Mouse (Mus musculus) liver, embryonic 15.5 days (tissue): ENCODE measurements around the gene Ugdh. TPM values are rescaled to one million over a fixed set of nuclear protein-coding genes. Genes with fewer than 3 reads are reported as not detected.
A peak's percentile ranks its signal among the peaks of the same experiment; 100 is the strongest.

Experiments used
- ATAC-seq: fragments of 200-750 bp; cut with Nextera tagmentation; 2 replicates; pipeline ENCODE4 v1.8.0; 2017; ENCODE audit warnings: moderate number of reproducible peaks, mild to moderate bottlenecking, moderate library complexity; ENCODE audit not compliant: insufficient read depth
- H3K27ac ChIP-seq: fragments of 300-500 bp; sonication (generic); replicated peaks from 2 replicates; pipeline ENCODE4 v1.5.1; 2015; ENCODE audit warnings: mild to moderate bottlenecking, inconsistent platforms
- H3K27me3 ChIP-seq: fragments of 300-500 bp; sonication (generic); 2 replicates; pipeline ENCODE4 v1.6.1; 2015; ENCODE audit warnings: mild to moderate bottlenecking, inconsistent platforms
- H3K36me3 ChIP-seq: fragments of 300-500 bp; sonication (generic); replicated peaks from 2 replicates; pipeline ENCODE4 v1.6.1; 2015; ENCODE audit warnings: moderate library complexity, mild to moderate bottlenecking, inconsistent platforms
- H3K4me1 ChIP-seq: fragments of 300-500 bp; sonication (generic); replicated peaks from 2 replicates; pipeline ENCODE4 v1.6.1; 2015; ENCODE audit warnings: inconsistent platforms
- H3K4me2 ChIP-seq: fragments of 300-500 bp; sonication (generic); 2 replicates; pipeline ENCODE4 v1.6.1; 2015; ENCODE audit warnings: moderate library complexity, mild to moderate bottlenecking, inconsistent platforms
- H3K4me3 ChIP-seq: fragments of 300-500 bp; sonication (generic); replicated peaks from 2 replicates; pipeline ENCODE4 v1.5.1; 2015; ENCODE audit warnings: mild to moderate bottlenecking, inconsistent platforms
- H3K9ac ChIP-seq: fragments of 300-500 bp; sonication (generic); 2 replicates; pipeline ENCODE4 v1.6.1; 2015; ENCODE audit warnings: moderate library complexity, mild to moderate bottlenecking, inconsistent platforms
- H3K9me3 ChIP-seq: fragments of 300-500 bp; sonication (generic); replicated peaks from 2 replicates; pipeline ENCODE4 v1.6.1; 2016; ENCODE audit warnings: inconsistent platforms
- WGBS: fragments of 180-500 bp; shearing (Covaris S2); methylation state at CpG from one replicate; pipeline ENCODE4 v1.1.7; 2015; ENCODE audit warnings: mixed read lengths; ENCODE audit not compliant: insufficient replicate concordance; 5-methylcytosine and 5-hydroxymethylcytosine counted together
- polyA plus RNA-seq: library from polyadenylated mRNA; unstranded; fragments of >200 nt; fragmentation: Nextera tagmentation; extraction: Ambion mirVana; gene quantifications from 2 replicates; pipeline ENCODE4 v1.2.1, GENCODE M21; 2015

The Ugdh gene
- polyA plus RNA-seq, 1 experiment from 2014 or later = 18.5 TPM

DNA sequence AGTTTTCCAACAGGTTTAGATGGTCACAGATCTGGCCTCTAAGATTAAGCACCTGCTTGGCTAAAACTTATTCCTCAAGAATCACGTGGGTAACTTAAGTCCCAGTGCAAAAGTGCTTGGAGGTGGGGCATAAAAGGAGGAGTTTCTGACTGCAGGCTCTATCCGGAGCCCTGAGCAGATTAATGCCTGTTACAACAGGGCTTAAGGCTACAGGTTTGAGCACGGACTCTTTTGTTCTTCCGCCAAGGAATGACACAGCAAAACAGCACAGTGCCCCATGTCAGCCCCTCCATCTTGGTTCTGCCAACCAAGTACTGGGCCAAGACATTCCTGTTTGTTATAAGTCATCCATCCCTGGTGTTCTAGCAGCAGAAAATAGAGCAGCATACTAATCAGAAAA lies 7.4 kb downstream of the Ugdh start:
- Histone ChIP-seq H3K36me3 (peaks cover 5% of the 10 kb centered on the region), H3K27ac (no peak overlapping the region), H3K4me2 (no peak overlapping the region), H3K9me3 (no peaks in the 10 kb centered on the region), H3K9ac (no peak overlapping the region), H3K27me3 (no peaks in the 10 kb centered on the region), H3K4me3 (no peak overlapping the region), H3K4me1 (peaks cover 4% of the 10 kb centered on the region)
- ATAC-seq = no peak
- 42% methylated on average over 4 of the region's 4 CpGs for WGBS

DNA sequence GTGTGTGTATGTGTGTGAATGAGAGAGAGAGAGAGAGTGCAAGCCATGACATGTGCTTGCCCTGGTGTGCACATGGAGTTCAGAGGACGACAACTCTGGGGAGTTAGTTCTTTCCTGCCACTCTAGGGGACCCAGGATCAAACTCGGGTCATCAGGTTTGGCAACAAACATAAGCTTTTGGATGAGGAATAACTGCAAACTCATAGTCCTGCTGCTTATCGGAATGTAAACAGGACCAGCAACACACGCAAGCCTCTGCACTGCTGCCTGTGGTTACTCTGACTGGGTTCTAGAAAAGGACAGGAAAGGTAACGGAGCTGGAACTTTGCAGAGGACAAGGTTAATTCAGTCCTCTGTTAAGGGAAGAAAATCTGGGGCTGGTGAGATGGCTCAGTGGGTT lies 10.5 kb downstream of the Ugdh start:
- Histone ChIP-seq H3K9ac (no peak overlapping the region), H3K27me3 (no peaks in the 10 kb centered on the region), H3K4me2 (no peak overlapping the region), H3K36me3 (peaks cover 15% of the 10 kb centered on the region), H3K27ac (no peak overlapping the region), H3K4me1 (peaks cover 13% of the 10 kb centered on the region), H3K4me3 (no peak overlapping the region), H3K9me3 (no peaks in the 10 kb centered on the region)
- 66% methylated on average over 5 of the region's 5 CpGs for WGBS
- no peak for ATAC-seq

DNA sequence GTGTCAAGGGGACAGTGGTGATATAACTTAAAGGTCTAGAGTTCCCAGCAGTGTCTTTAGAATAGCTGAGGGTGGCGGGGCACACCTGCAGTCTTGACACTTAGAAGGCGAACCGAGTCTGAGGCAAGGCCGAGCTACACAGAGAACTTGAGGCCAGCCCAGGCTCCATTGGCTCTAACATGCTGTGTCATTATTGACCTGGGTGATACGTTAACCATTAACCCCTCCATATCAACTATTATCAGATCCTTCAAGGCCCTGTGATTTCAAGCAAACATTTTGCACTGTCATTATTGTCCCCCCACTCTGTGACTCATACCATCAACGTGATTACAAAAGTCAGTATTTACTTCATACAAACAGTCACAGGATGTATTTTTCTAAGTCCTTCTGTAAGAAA lies 11.5 kb downstream of the Ugdh start:
- no peaks in the 10 kb centered on the region for H3K27me3 ChIP-seq
- H3K9me3 ChIP-seq = no peaks in the 10 kb centered on the region
- no peak overlapping the region for H3K27ac ChIP-seq
- H3K4me1 ChIP-seq = peaks cover 19% of the 10 kb centered on the region
- ATAC-seq = no peak
- H3K36me3 ChIP-seq = peaks cover 15% of the 10 kb centered on the region
- no peak overlapping the region for H3K4me3 ChIP-seq
- no peak overlapping the region for H3K4me2 ChIP-seq
- 47% methylated on average over 6 of the region's 6 CpGs for WGBS
- no peak overlapping the region for H3K9ac ChIP-seq

DNA sequence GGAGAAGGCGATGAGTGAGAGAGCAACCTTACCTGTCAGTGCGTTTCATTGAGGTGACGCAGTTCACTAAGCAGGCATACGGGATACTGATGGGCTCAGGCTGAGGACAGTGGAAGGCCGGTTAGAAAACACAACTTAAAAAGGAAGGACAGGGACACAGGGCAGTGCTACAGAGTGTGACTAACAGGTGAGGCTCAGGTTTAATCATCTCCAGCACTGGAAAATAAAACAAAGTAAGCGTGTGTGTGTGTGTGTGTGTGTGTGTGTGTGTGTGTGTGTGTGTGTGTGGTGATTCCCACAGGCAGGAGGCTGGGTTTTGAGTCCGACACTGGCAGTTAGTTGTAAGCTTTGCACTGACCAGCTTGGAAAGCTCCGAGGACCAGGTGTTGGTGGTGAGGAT lies 12.9 kb downstream of the Ugdh start:
- no peaks in the 10 kb centered on the region for H3K27me3 ChIP-seq
- no peak overlapping the region for H3K4me2 ChIP-seq
- H3K9ac ChIP-seq = no peak overlapping the region
- no peaks in the 10 kb centered on the region for H3K9me3 ChIP-seq
- no peak overlapping the region for H3K4me3 ChIP-seq
- WGBS = 81% methylated on average over 8 of the region's 8 CpGs
- ATAC-seq = no peak
- H3K27ac ChIP-seq = no peak overlapping the region
- peaks cover 23% of the 10 kb centered on the region for H3K4me1 ChIP-seq
- H3K36me3 ChIP-seq = peaks cover 15% of the 10 kb centered on the region

DNA sequence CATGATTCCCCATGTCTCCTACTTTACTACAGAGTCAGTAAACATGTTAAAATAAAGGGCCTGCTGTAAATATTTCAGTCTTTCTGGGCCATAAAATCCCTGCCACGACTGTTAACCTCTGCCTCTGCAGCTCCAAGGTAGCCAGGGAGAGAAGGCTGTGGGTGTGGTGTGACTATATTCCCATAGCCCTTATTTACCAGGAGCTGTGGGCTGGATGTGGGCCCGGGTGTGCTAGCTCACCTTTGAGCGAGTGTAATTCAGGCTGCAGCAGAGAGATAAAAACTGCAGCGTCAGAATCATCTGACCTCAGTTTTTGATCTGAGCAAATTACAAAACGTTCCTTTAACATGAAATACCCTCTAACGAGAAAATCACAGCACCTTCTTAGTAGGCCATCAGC lies 14.9 kb downstream of the Ugdh start:
- no peak overlapping the region for H3K9ac ChIP-seq
- peaks cover 31% of the 10 kb centered on the region for H3K4me1 ChIP-seq
- ATAC-seq = peak; percentile 51; the same call in 1 of the 2 replicates
- 25% methylated on average over 6 of the region's 6 CpGs for WGBS
- no peak overlapping the region for H3K27ac ChIP-seq
- H3K36me3 ChIP-seq = peaks cover 15% of the 10 kb centered on the region
- no peak overlapping the region for H3K4me2 ChIP-seq
- no peaks in the 10 kb centered on the region for H3K27me3 ChIP-seq
- H3K9me3 ChIP-seq = no peaks in the 10 kb centered on the region
- no peak overlapping the region for H3K4me3 ChIP-seq

DNA sequence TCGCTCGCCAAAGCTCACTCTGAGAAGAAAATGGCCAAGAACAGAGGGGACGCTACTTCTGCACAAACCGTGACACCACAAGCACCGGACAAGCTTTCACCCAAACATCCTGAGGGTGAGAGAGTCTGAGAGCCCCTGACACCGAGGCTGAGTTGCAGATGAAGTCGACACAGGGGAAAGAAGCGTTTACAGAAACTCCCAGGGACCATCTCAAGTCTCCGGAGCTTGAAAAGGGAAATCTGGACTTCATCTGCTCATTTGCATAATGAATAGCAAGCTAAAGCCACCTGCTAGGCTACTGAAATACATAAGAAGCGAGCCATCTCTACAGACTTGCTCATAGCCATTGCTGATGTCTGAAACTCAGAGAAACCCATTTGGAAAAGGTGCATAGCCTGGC lies 16.6 kb downstream of the Ugdh start:
- H3K27ac ChIP-seq = no peak overlapping the region
- ATAC-seq = no peak
- H3K4me1 ChIP-seq = peaks cover 43% of the 10 kb centered on the region
- peak overlapping the region; percentile 19; the same call in 1 of the 2 replicates for H3K4me2 ChIP-seq
- 80% methylated on average over 10 of the region's 10 CpGs for WGBS
- H3K36me3 ChIP-seq = peaks cover 15% of the 10 kb centered on the region
- no peaks in the 10 kb centered on the region for H3K9me3 ChIP-seq
- H3K9ac ChIP-seq = no peak overlapping the region
- no peak overlapping the region for H3K4me3 ChIP-seq
- no peaks in the 10 kb centered on the region for H3K27me3 ChIP-seq

DNA sequence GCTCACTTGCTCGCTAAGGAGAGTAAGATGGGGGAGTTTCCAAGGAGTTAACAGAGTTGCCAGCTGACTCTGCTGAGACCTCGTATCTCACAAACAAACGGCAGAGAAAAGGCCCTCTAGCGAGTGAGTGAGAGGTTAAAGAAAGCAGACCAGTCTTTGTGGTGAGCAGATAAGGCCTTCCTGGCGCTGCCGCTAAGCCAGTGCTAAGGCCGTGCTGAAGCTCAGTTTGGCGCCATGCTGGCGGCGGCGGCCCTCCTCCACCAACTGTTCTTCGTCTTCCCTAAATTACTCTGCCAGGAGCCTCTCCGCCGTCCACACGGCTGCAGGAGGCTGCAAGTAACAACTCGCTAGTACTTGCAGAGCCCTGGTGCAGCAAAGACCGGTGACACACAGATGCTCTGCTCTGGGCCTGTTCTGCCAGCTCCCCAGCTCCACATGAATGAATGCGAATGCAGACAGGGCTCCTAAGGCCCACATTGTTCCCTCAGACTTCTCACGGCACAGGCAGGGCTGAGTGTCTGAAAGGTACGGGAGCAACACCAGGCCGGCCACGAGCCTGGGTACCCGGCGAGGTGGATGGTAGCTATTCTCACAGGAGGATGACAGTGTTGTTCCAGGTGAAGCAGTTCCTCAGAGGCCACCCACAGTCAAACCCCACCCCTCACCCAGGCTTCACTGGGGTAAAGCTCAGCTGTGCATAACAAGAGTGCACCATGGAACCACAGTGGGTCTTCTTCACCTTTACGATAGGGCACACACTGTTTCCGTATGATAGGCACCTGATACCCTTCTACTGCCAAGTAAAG lies 19.9 kb downstream of the Ugdh start:
- peak overlapping the region; percentile 32; the same call in 1 of the 2 replicates for H3K4me3 ChIP-seq
- H3K36me3 ChIP-seq = peaks cover 10% of the 10 kb centered on the region
- peaks cover 37% of the 10 kb centered on the region for H3K4me1 ChIP-seq
- no peaks in the 10 kb centered on the region for H3K27me3 ChIP-seq
- no peaks in the 10 kb centered on the region for H3K9me3 ChIP-seq
- peak overlapping the region; percentile 50 for H3K9ac ChIP-seq
- peak overlapping the region; percentile 68 for H3K4me2 ChIP-seq
- peak; percentile 95 for ATAC-seq
- WGBS = 28% methylated on average over 26 of the region's 26 CpGs
- peak overlapping the region; percentile 84 for H3K27ac ChIP-seq

DNA sequence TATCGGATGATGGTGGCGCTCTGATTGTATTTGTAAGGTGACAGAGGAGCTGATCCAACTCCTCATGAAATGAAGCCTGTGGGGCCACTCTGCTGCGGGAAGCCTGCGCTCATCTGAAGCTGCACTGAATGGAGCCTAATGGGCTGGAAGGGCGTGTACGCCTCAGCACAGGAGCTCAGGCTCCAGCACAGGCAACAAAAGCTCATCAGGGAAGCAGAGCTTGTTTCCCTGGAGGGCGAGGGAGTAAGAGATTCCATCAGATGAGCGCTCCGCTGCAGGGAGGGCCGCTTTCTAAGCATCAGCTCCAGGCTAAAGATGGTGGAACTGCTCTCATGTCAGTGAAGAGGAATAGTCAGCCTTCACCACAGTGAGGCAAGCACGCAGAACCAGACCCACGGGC lies 27.8 kb downstream of the Ugdh start:
- Histone ChIP-seq H3K4me1 (no peaks in the 10 kb centered on the region), H3K27me3 (no peaks in the 10 kb centered on the region), H3K4me2 (no peak overlapping the region), H3K4me3 (no peak overlapping the region), H3K27ac (no peak overlapping the region), H3K36me3 (peaks cover 71% of the 10 kb centered on the region), H3K9ac (no peak overlapping the region), H3K9me3 (no peaks in the 10 kb centered on the region)
- no peak for ATAC-seq
- 85% methylated on average over 12 of the region's 12 CpGs for WGBS

DNA sequence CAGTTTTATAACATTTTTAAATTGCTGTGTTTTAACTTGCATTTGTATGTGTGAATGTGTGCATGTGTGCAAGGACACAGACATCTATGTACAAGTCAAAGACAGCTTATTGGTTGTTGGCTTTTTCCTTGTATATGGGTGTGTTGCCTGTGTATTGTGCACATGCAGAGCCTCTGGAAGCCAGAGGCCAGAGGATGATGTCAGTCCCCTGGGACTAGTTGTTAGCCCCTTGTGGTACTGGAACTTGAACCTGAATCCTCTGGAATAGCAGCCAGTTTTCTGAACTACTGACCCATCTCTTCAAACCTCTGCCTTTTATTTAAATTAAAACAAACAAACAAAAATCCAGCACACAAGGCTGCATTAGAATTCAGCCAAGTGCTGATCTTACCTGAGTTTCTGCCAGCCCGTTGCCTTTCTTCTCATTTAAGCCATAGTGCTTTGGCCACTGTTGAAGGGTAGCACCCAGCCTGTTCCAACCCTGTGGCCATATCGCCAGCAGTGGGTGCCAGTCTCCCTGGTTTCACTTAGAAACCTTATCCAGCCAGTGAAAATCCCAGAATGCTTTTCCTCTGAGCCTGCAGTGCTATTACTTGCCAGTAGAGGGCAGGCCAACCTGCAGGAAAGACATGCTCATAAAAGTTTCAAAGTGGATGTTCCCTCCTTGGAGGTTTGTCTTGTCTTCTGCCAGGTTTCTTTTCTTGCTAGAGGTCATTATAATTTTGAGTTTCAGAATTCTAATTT lies 34.3 kb downstream of the Ugdh start:
- Histone ChIP-seq H3K36me3 (peaks cover 87% of the 10 kb centered on the region), H3K9ac (no peak overlapping the region), H3K27me3 (no peaks in the 10 kb centered on the region), H3K4me3 (no peak overlapping the region), H3K4me2 (no peak overlapping the region), H3K4me1 (peaks cover 4% of the 10 kb centered on the region), H3K27ac (no peak overlapping the region), H3K9me3 (no peaks in the 10 kb centered on the region)
- 22% methylated on average over 2 of the region's 2 CpGs for WGBS
- ATAC-seq = peak; percentile 44; the same call in 1 of the 2 replicates

DNA sequence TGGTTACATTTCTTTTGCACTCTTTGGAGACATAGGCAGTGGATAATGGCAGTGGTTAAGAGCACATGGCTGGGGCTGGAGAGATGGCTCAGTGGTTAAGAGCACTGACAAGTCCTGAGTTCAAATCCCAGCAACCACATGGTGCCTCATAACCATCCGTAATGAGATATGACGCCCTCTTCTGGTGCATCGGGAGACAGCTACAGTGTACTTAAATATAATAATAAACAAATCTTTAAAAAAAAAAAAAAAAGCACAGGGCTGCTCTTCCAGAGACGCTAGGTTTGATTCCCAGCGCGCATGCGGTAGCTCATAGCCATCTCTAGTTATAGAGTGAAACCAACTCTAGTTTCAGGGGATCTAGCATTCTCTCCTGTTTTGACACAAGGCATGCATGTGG lies 41.3 kb downstream of the Ugdh start:
- Histone ChIP-seq H3K4me1 (peaks cover 11% of the 10 kb centered on the region), H3K9ac (no peak overlapping the region), H3K4me2 (no peak overlapping the region), H3K4me3 (no peak overlapping the region), H3K27me3 (no peaks in the 10 kb centered on the region), H3K27ac (no peak overlapping the region), H3K36me3 (peaks cover 61% of the 10 kb centered on the region), H3K9me3 (no peaks in the 10 kb centered on the region)
- WGBS = 82% methylated on average over 7 of the region's 7 CpGs
- ATAC-seq = no peak

DNA sequence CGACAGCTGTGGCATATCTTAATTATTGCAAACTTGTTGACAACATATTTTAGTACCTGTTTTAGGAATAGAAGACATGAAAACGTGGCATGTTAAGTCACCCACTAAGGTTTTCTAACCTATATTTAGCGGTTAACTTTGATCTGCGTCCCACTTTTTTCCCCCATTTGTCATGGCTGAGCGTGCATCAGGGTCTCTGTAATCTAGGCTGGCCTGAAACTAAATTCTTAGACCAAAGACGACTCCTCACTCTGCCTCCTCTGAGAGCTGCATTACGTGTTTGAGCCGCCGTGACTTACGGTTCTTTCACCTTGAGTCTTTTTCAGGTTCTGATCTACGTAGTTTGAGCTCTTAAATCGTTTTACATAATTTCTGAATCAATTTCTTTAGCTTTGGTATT lies 44.0 kb downstream of the Ugdh start:
- Histone ChIP-seq H3K4me3 (peak overlapping the region; percentile 94), H3K4me2 (peak overlapping the region; percentile 80), H3K27me3 (no peaks in the 10 kb centered on the region), H3K36me3 (peaks cover 61% of the 10 kb centered on the region), H3K9me3 (no peaks in the 10 kb centered on the region), H3K4me1 (peaks cover 26% of the 10 kb centered on the region), H3K27ac (peak overlapping the region; percentile 75), H3K9ac (peak overlapping the region; percentile 77)
- ATAC-seq = peak; percentile 38; the same call in 1 of the 2 replicates
- 2% methylated on average over 12 of the region's 12 CpGs for WGBS
